Mouse (Mus musculus): Measurements from ENCODE around the gene Spata16. TPM values are rescaled to one million over a fixed set of nuclear protein-coding genes. Genes with fewer than 3 reads are reported as not detected.

Spata16 gene
- not detected in 2 replicates for polyA plus RNA-seq (2014; fragmentation: Nextera tagmentation; extraction: Ambion mirVana)

DNA sequence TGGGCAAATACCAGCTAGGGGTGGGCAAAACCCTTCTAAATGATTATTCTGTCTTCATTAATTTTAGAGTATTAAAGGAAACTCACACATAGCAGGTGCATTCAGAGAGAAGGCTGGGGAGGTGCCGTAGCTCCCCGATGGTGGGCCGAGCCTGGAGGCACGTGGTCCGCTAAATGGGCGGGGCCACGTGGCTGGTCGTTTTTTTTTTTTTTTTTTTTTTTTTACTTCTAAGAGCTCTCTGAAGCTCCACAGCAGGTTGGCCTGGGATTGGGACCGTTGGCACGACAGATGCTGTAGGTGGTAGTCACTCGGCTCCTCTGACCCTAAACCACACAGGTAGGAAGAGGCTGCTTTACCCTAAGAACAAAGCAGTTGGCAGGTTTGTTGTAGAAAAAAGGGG, at the start of gene Spata16:
Gene Spata16 (plus strand): TSS at position 219 of the 400 bp plus-strand sequence.
- 75% methylated on average over 11 of the region's 11 CpGs for WGBS
- no peak within 1 kb of the TSS for H3K27ac ChIP-seq (ENCODE audit: low read depth)
- no peak within 1 kb of the TSS for H3K9ac ChIP-seq (ENCODE audit: low read length)
- no peaks in the 10 kb centered on the region for H3K4me1 ChIP-seq (replicated peaks; ENCODE audit: control insufficient read depth, insufficient read depth, low read length)
- no peaks in the 10 kb centered on the region for H3K9me3 ChIP-seq (ENCODE audit: control insufficient read depth, low read length)
- no peaks in the 10 kb centered on the region for H3K36me3 ChIP-seq (ENCODE audit: control insufficient read depth, insufficient read depth, low read length)
- no peak within 1 kb of the TSS for H3K4me3 ChIP-seq (ENCODE audit: low read depth, low read length)
- DNase-seq (ENCODE audit: low spot score) (no peak), ATAC-seq (replicated peaks; ENCODE audit: low FRiP score, low TSS enrichment, low read depth) (no peak)
- no peak within 1 kb of the TSS for H3K4me2 ChIP-seq (ENCODE audit: low read length)
- H3K27me3 ChIP-seq (replicated peaks; ENCODE audit: control insufficient read depth, insufficient read depth, low read length), result no peaks in the 10 kb centered on the region

GRCm38 (mm10) chr3:26604861-26605260, 32.6 kb upstream of the Spata16 start:
- no peak overlapping the region for H3K4me3 ChIP-seq (ENCODE audit: low read depth, low read length)
- ATAC-seq (replicated peaks; ENCODE audit: low FRiP score, low TSS enrichment, low read depth) (no peak), DNase-seq (ENCODE audit: low spot score) (no peak)
- no peak overlapping the region for H3K27ac ChIP-seq (ENCODE audit: low read depth)
- 61% methylated on average over 1 of the region's 1 CpGs for WGBS
- no peaks in the 10 kb centered on the region for H3K36me3 ChIP-seq (ENCODE audit: control insufficient read depth, insufficient read depth, low read length)
- H3K4me1 ChIP-seq (replicated peaks; ENCODE audit: control insufficient read depth, insufficient read depth, low read length), result no peaks in the 10 kb centered on the region
- H3K4me2 ChIP-seq (ENCODE audit: low read length), result no peak overlapping the region
- no peaks in the 10 kb centered on the region for H3K9me3 ChIP-seq (ENCODE audit: control insufficient read depth, low read length)
- H3K9ac ChIP-seq (ENCODE audit: low read length), result no peak overlapping the region
- no peaks in the 10 kb centered on the region for H3K27me3 ChIP-seq (replicated peaks; ENCODE audit: control insufficient read depth, insufficient read depth, low read length)

DNA sequence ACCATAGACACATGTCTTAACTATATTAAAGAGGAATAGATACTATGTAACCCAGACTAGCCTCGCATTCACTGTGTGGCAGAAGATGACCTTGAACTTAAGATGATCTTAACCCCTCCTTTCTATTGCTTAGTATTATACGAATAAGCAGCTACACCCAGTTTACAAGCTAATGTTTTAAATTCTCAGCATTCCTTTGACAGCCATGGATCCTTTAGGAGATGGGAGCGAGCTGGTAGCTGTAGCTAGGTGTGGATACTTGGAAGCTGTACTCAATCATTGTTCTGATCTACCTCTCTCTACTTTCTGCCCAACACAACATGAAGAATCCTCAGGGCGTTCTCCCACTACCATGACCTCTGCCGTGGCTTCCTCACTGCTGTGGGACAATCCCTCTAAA, 28.9 kb upstream of the Spata16 start:
- DNase-seq (ENCODE audit: low spot score), result no peak
- Histone ChIP-seq H3K9me3 (ENCODE audit: control insufficient read depth, low read length) (no peaks in the 10 kb centered on the region), H3K36me3 (ENCODE audit: control insufficient read depth, insufficient read depth, low read length) (no peaks in the 10 kb centered on the region), H3K4me2 (ENCODE audit: low read length) (no peak overlapping the region), H3K4me1 (replicated peaks; ENCODE audit: control insufficient read depth, insufficient read depth, low read length) (no peaks in the 10 kb centered on the region), H3K27ac (ENCODE audit: low read depth) (no peak overlapping the region), H3K4me3 (ENCODE audit: low read depth, low read length) (no peak overlapping the region), H3K27me3 (replicated peaks; ENCODE audit: control insufficient read depth, insufficient read depth, low read length) (no peaks in the 10 kb centered on the region), H3K9ac (ENCODE audit: low read length) (no peak overlapping the region)
- ATAC-seq (replicated peaks; ENCODE audit: low FRiP score, low TSS enrichment, low read depth), result no peak
- WGBS, result 69% methylated on average over 5 of the region's 5 CpGs

DNA sequence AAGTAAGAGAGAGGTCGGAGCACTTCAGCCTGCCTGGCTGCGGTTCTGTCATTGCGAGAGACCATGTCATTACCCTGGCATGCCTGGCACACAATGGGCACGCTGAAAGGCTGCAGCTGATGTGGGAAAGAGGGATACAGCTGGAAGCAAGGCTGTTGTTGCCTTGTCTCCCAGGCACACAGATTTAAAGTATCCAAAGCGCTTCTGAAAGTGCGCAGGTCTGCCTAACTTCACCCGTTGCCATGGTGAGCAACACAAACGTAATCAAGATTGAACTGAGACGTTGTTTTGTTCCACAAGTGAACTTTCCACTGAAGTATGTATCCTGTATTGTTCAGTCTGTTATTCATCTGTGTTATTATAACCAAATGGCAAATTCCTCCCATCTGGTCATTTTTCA, 1.8 kb downstream of the Spata16 start:
- Histone ChIP-seq H3K27ac (ENCODE audit: low read depth) (no peak overlapping the region), H3K36me3 (ENCODE audit: control insufficient read depth, insufficient read depth, low read length) (no peaks in the 10 kb centered on the region), H3K4me3 (ENCODE audit: low read depth, low read length) (no peak overlapping the region), H3K9me3 (ENCODE audit: control insufficient read depth, low read length) (no peaks in the 10 kb centered on the region), H3K4me2 (ENCODE audit: low read length) (no peak overlapping the region), H3K27me3 (replicated peaks; ENCODE audit: control insufficient read depth, insufficient read depth, low read length) (no peaks in the 10 kb centered on the region), H3K4me1 (replicated peaks; ENCODE audit: control insufficient read depth, insufficient read depth, low read length) (no peaks in the 10 kb centered on the region), H3K9ac (ENCODE audit: low read length) (no peak overlapping the region)
- DNase-seq (ENCODE audit: low spot score) (no peak), ATAC-seq (replicated peaks; ENCODE audit: low FRiP score, low TSS enrichment, low read depth) (no peak)
- 67% methylated on average over 9 of the region's 9 CpGs for WGBS

DNA sequence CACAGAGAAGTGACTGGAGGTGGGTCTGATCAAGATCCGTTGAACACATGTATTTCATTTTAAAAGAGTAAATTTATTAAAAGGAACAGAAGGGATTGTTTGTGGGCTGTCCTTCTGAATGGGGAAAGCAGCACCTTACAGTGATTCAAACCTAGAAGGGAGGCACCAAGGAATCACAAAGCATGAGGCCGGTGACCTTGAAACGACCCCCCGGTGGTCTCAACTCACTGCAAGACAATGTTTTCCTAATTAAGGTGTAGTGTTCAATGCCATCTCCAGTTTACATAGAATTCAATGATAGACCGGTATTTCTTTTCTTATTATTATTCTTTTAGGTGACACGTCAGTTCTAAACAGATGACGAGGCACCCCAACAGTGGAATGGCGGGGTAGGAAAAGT, 2.4 kb downstream of the Spata16 start:
- no peak overlapping the region for H3K27ac ChIP-seq (ENCODE audit: low read depth)
- no peak overlapping the region for H3K4me2 ChIP-seq (ENCODE audit: low read length)
- DNase-seq (ENCODE audit: low spot score) (no peak), ATAC-seq (replicated peaks; ENCODE audit: low FRiP score, low TSS enrichment, low read depth) (no peak)
- WGBS, result 88% methylated on average over 8 of the region's 8 CpGs
- H3K4me3 ChIP-seq (ENCODE audit: low read depth, low read length), result no peak overlapping the region
- H3K9ac ChIP-seq (ENCODE audit: low read length), result no peak overlapping the region
- no peaks in the 10 kb centered on the region for H3K4me1 ChIP-seq (replicated peaks; ENCODE audit: control insufficient read depth, insufficient read depth, low read length)
- H3K36me3 ChIP-seq (ENCODE audit: control insufficient read depth, insufficient read depth, low read length), result no peaks in the 10 kb centered on the region
- no peaks in the 10 kb centered on the region for H3K9me3 ChIP-seq (ENCODE audit: control insufficient read depth, low read length)
- no peaks in the 10 kb centered on the region for H3K27me3 ChIP-seq (replicated peaks; ENCODE audit: control insufficient read depth, insufficient read depth, low read length)

GRCm38 (mm10) chr3:26640321-26641075, 3.1 kb downstream of the Spata16 start:
- Histone ChIP-seq H3K9ac (ENCODE audit: low read length) (no peak overlapping the region), H3K9me3 (ENCODE audit: control insufficient read depth, low read length) (no peaks in the 10 kb centered on the region), H3K4me2 (ENCODE audit: low read length) (no peak overlapping the region), H3K27me3 (replicated peaks; ENCODE audit: control insufficient read depth, insufficient read depth, low read length) (no peaks in the 10 kb centered on the region), H3K27ac (ENCODE audit: low read depth) (no peak overlapping the region), H3K4me1 (replicated peaks; ENCODE audit: control insufficient read depth, insufficient read depth, low read length) (no peaks in the 10 kb centered on the region), H3K4me3 (ENCODE audit: low read depth, low read length) (no peak overlapping the region), H3K36me3 (ENCODE audit: control insufficient read depth, insufficient read depth, low read length) (no peaks in the 10 kb centered on the region)
- ATAC-seq (replicated peaks; ENCODE audit: low FRiP score, low TSS enrichment, low read depth), result no peak
- DNase-seq (ENCODE audit: low spot score), result no peak
- 68% methylated on average over 8 of the region's 8 CpGs for WGBS

DNA sequence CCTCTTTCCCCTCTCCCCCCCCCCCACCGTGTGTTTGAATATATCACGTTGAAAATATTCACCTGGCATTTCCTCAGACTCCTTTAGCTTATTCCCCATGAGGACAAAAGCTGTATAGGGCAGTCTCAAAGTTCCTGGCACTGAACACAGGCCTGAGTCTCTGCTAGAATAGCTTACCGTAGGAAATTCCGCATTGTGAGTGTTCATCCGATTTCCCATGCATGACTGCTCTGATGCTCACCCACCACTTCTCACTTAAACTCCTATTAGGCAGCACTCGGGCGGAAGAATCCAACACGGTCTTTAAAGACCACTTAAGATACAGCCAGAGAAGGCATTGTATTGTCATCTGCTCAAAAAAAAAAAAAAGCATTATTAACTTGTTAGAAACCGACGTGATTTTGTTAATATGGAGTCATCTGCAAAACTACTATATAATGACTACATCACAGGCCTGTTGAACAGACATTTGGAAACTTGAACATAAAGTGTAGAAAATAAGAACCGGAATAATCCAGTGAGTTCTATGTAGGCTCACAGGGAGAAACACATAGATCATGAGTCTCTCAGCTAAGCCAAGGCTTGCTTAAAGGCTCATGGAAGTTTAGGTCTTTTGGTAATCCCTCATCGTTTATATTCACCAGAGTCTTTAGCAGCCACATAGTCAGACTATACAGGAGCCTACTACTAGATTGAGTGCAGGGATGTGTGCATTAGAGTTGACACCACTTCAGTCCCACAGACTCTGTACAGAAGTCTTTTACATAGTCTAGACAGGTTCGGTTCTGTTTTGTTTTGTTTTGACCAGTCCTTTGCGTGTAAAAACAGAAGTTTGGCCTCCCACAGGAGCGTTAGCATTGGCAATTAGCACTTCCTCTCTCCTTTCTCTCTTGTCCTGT, 4.2 kb downstream of the Spata16 start:
- WGBS, result 73% methylated on average over 15 of the region's 15 CpGs
- H3K4me1 ChIP-seq (replicated peaks; ENCODE audit: control insufficient read depth, insufficient read depth, low read length), result no peaks in the 10 kb centered on the region
- H3K4me2 ChIP-seq (ENCODE audit: low read length), result no peak overlapping the region
- no peak overlapping the region for H3K9ac ChIP-seq (ENCODE audit: low read length)
- H3K4me3 ChIP-seq (ENCODE audit: low read depth, low read length), result no peak overlapping the region
- no peaks in the 10 kb centered on the region for H3K27me3 ChIP-seq (replicated peaks; ENCODE audit: control insufficient read depth, insufficient read depth, low read length)
- H3K9me3 ChIP-seq (ENCODE audit: control insufficient read depth, low read length), result no peaks in the 10 kb centered on the region
- ATAC-seq (replicated peaks; ENCODE audit: low FRiP score, low TSS enrichment, low read depth), result no peak
- no peak for DNase-seq (ENCODE audit: low spot score)
- H3K36me3 ChIP-seq (ENCODE audit: control insufficient read depth, insufficient read depth, low read length), result no peaks in the 10 kb centered on the region
- no peak overlapping the region for H3K27ac ChIP-seq (ENCODE audit: low read depth)

GRCm38 (mm10) chr3:26644136-26644535, 6.7 kb downstream of the Spata16 start:
- H3K9me3 ChIP-seq (ENCODE audit: control insufficient read depth, low read length), result no peaks in the 10 kb centered on the region
- no peak for DNase-seq (ENCODE audit: low spot score)

More at GRCm38 (mm10) chr3:26644136-26644535, 6.7 kb downstream of the Spata16 start:
- H3K9ac ChIP-seq (ENCODE audit: low read length), result no peak overlapping the region
- H3K27me3 ChIP-seq (replicated peaks; ENCODE audit: control insufficient read depth, insufficient read depth, low read length), result no peaks in the 10 kb centered on the region
- no peak overlapping the region for H3K27ac ChIP-seq (ENCODE audit: low read depth)
- WGBS, result 80% methylated on average over 1 of the region's 1 CpGs
- no peaks in the 10 kb centered on the region for H3K36me3 ChIP-seq (ENCODE audit: control insufficient read depth, insufficient read depth, low read length)
- H3K4me3 ChIP-seq (ENCODE audit: low read depth, low read length), result no peak overlapping the region
- no peak overlapping the region for H3K4me2 ChIP-seq (ENCODE audit: low read length)
- H3K4me1 ChIP-seq (replicated peaks; ENCODE audit: control insufficient read depth, insufficient read depth, low read length), result no peaks in the 10 kb centered on the region
- no peak for ATAC-seq (replicated peaks; ENCODE audit: low FRiP score, low TSS enrichment, low read depth)
